Mouse (Mus musculus): ENCODE data around the gene Gm21731. TPM values are rescaled to one million over a fixed set of nuclear protein-coding genes. Genes with fewer than 3 reads are reported as not detected.
"Not testable (repeated sequence)": the region's sequence is repeated elsewhere in the genome, so short reads cannot be mapped to it uniquely, and the experiment has no call there.

Gm21731 gene
- polyA plus RNA-seq, 1 experiment from 2014 or later: not detected

- not testable (repeated sequence) for H3K4me1 ChIP-seq (replicated peaks; ENCODE audit: control insufficient read depth, insufficient read depth, low read length); H3K9me3 ChIP-seq (ENCODE audit: control insufficient read depth, low read length); H3K9ac ChIP-seq; H3K27me3 ChIP-seq (ENCODE audit: control insufficient read depth, insufficient read depth, low read length); DNase-seq (ENCODE audit: low spot score); ATAC-seq (ENCODE audit: low FRiP score); H3K36me3 ChIP-seq (replicated peaks; ENCODE audit: control insufficient read depth, insufficient read depth); H3K27ac ChIP-seq; H3K4me3 ChIP-seq (replicated peaks; ENCODE audit: low read length); H3K4me2 ChIP-seq (replicated peaks)
- WGBS: 94% methylated on average over 3 of the region's 3 CpGs
Measured at GRCm38 (mm10) chr13:120258817-120259658, 20.1 kb downstream of the Gm21731 start.

GRCm38 (mm10) chr13:120259718-120260117, 20.8 kb downstream of the Gm21731 start:
- not testable (repeated sequence) for H3K27me3 ChIP-seq (ENCODE audit: control insufficient read depth, insufficient read depth, low read length); ATAC-seq (ENCODE audit: low FRiP score); H3K9me3 ChIP-seq (ENCODE audit: control insufficient read depth, low read length); H3K4me2 ChIP-seq (replicated peaks); DNase-seq (ENCODE audit: low spot score); H3K36me3 ChIP-seq (replicated peaks; ENCODE audit: control insufficient read depth, insufficient read depth); H3K4me1 ChIP-seq (replicated peaks; ENCODE audit: control insufficient read depth, insufficient read depth, low read length); H3K9ac ChIP-seq; H3K4me3 ChIP-seq (replicated peaks; ENCODE audit: low read length); H3K27ac ChIP-seq
- WGBS: 68% methylated on average over 3 of the region's 3 CpGs

GRCm38 (mm10) chr13:120262870-120263269, 24.0 kb downstream of the Gm21731 start, which contains the start of gene AF067061:
Gene AF067061, plus strand, starts transcription at chr13:120263114.
- DNase-seq (ENCODE audit: low spot score); H3K4me3 ChIP-seq (replicated peaks; ENCODE audit: low read length); H3K4me1 ChIP-seq (replicated peaks; ENCODE audit: control insufficient read depth, insufficient read depth, low read length); H3K9me3 ChIP-seq (ENCODE audit: control insufficient read depth, low read length); H3K36me3 ChIP-seq (replicated peaks; ENCODE audit: control insufficient read depth, insufficient read depth); ATAC-seq (ENCODE audit: low FRiP score); H3K27ac ChIP-seq; H3K4me2 ChIP-seq (replicated peaks); H3K27me3 ChIP-seq (ENCODE audit: control insufficient read depth, insufficient read depth, low read length); H3K9ac ChIP-seq: not testable (repeated sequence)
- WGBS: 99% methylated on average over 2 of the region's 2 CpGs

GRCm38 (mm10) chr13:120277837-120278236, 38.9 kb downstream of the Gm21731 start:
- H3K36me3 ChIP-seq (replicated peaks; ENCODE audit: control insufficient read depth, insufficient read depth); H3K9ac ChIP-seq; H3K4me2 ChIP-seq (replicated peaks); H3K27me3 ChIP-seq (ENCODE audit: control insufficient read depth, insufficient read depth, low read length); ATAC-seq (ENCODE audit: low FRiP score); DNase-seq (ENCODE audit: low spot score); H3K4me1 ChIP-seq (replicated peaks; ENCODE audit: control insufficient read depth, insufficient read depth, low read length); H3K9me3 ChIP-seq (ENCODE audit: control insufficient read depth, low read length); H3K4me3 ChIP-seq (replicated peaks; ENCODE audit: low read length); H3K27ac ChIP-seq: not testable (repeated sequence)
- WGBS: 24% methylated on average over 2 of the region's 2 CpGs

GRCm38 (mm10) chr13:120278784-120279183, 39.9 kb downstream of the Gm21731 start:
- H3K36me3 ChIP-seq (replicated peaks; ENCODE audit: control insufficient read depth, insufficient read depth): no peaks in the 10 kb centered on the region
- no peaks in the 10 kb centered on the region for H3K27me3 ChIP-seq (ENCODE audit: control insufficient read depth, insufficient read depth, low read length)
- no peak overlapping the region for H3K9ac ChIP-seq
- no peak overlapping the region for H3K4me2 ChIP-seq (replicated peaks)
- H3K4me3 ChIP-seq (replicated peaks; ENCODE audit: low read length): no peak overlapping the region
- H3K9me3 ChIP-seq (ENCODE audit: control insufficient read depth, low read length): no peaks in the 10 kb centered on the region
- WGBS: 89% methylated on average over 9 of the region's 9 CpGs
- no peak for ATAC-seq (ENCODE audit: low FRiP score)
- no peak for DNase-seq (ENCODE audit: low spot score)
- H3K4me1 ChIP-seq (replicated peaks; ENCODE audit: control insufficient read depth, insufficient read depth, low read length): no peaks in the 10 kb centered on the region
- no peak overlapping the region for H3K27ac ChIP-seq

Other genes starting within 250 kb of the Gm21731 start
- not detected in 2 replicates for gene Gm36079, start 212.1 kb upstream of the Gm21731 start, polyA plus RNA-seq (2014; fragmentation: Nextera tagmentation; extraction: Ambion mirVana)
- not detected in 2 replicates for gene Gm21188, start 186.9 kb upstream of the Gm21731 start, polyA plus RNA-seq (2014; fragmentation: Nextera tagmentation; extraction: Ambion mirVana)
- gene Gm20767, start 98.9 kb upstream of the Gm21731 start, polyA plus RNA-seq (2014; fragmentation: Nextera tagmentation; extraction: Ambion mirVana): not detected in 2 replicates
- not detected in 2 replicates for gene Gm21818, start 66.7 kb upstream of the Gm21731 start, polyA plus RNA-seq (2014; fragmentation: Nextera tagmentation; extraction: Ambion mirVana)
- gene Gm21762, start 23.2 kb upstream of the Gm21731 start, polyA plus RNA-seq (2014; fragmentation: Nextera tagmentation; extraction: Ambion mirVana): not detected in 2 replicates
- not detected in 2 replicates for gene AF067061, start 24.0 kb downstream of the Gm21731 start, polyA plus RNA-seq (2014; fragmentation: Nextera tagmentation; extraction: Ambion mirVana)
- not detected in 2 replicates for gene BC147527, start 61.3 kb downstream of the Gm21731 start, polyA plus RNA-seq (2014; fragmentation: Nextera tagmentation; extraction: Ambion mirVana)
- gene Tcstv3, start 77.8 kb downstream of the Gm21731 start, polyA plus RNA-seq (2014; fragmentation: Nextera tagmentation; extraction: Ambion mirVana): not detected in 2 replicates